Mouse (Mus musculus): ENCODE measurements around the gene Slc35e4. TPM values are rescaled to one million over a fixed set of nuclear protein-coding genes. Genes with fewer than 3 reads are reported as not detected.

Gene Slc35e4
- polyA plus RNA-seq, 1 experiment from 2014 or later = 0.99 TPM

GRCm38 (mm10) chr11:3876419-3876818 lies 38.0 kb downstream of the Slc35e4 start:
- DNase-seq (ENCODE audit: low spot score) = no peak

GRCm38 (mm10) chr11:3864343-3864742 lies 50.1 kb downstream of the Slc35e4 start:
- no peak for DNase-seq (ENCODE audit: low spot score)

- DNase-seq (ENCODE audit: low spot score) = peak; percentile 74
Observed at GRCm38 (mm10) chr11:3863454-3864112, 50.9 kb downstream of the Slc35e4 start, which contains the start of gene Osbp2. Gene Osbp2 (minus strand): TSS chr11:3863903.

- DNase-seq (ENCODE audit: low spot score) = no peak
Observed at GRCm38 (mm10) chr11:3862661-3863453, 51.6 kb downstream of the Slc35e4 start.

GRCm38 (mm10) chr11:3860361-3860760 lies 54.1 kb downstream of the Slc35e4 start:
- DNase-seq (ENCODE audit: low spot score) = no peak

- no peak for DNase-seq (ENCODE audit: low spot score)
Observed at GRCm38 (mm10) chr11:3859778-3860177, 54.7 kb downstream of the Slc35e4 start.

GRCm38 (mm10) chr11:3857902-3858301 lies 56.6 kb downstream of the Slc35e4 start:
- DNase-seq (ENCODE audit: low spot score) = no peak

Other genes starting within 250 kb of the Slc35e4 start
- 0.10 and 0.28 TPM in 2 replicates for gene Osbp2, start 50.8 kb downstream of the Slc35e4 start, polyA plus RNA-seq (2015; fragmentation: Nextera tagmentation; extraction: Ambion mirVana)
- 0.06 and 0.08 TPM in 2 replicates for gene 4921536K21Rik, start 19.6 kb downstream of the Slc35e4 start, polyA plus RNA-seq (2015; fragmentation: Nextera tagmentation; extraction: Ambion mirVana)
- gene Dusp18, start 19.4 kb downstream of the Slc35e4 start, polyA plus RNA-seq (2015; fragmentation: Nextera tagmentation; extraction: Ambion mirVana) = 0.62 and 0.71 TPM in 2 replicates
- gene Tcn2, start 17.5 kb upstream of the Slc35e4 start, polyA plus RNA-seq (2015; fragmentation: Nextera tagmentation; extraction: Ambion mirVana) = 25.5 and 27.1 TPM in 2 replicates
- 54.9 and 66.4 TPM in 2 replicates for gene Pes1, start 49.3 kb upstream of the Slc35e4 start, polyA plus RNA-seq (2015; fragmentation: Nextera tagmentation; extraction: Ambion mirVana)
- 0.10 TPM in 1 of 2 replicates, not detected in the other for gene 4930556J24Rik, start 62.1 kb upstream of the Slc35e4 start, polyA plus RNA-seq (2015; fragmentation: Nextera tagmentation; extraction: Ambion mirVana)
- gene Gal3st1, start 69.0 kb upstream of the Slc35e4 start, polyA plus RNA-seq (2015; fragmentation: Nextera tagmentation; extraction: Ambion mirVana) = 0.17 and 0.39 TPM in 2 replicates
- 0.08 and 0.27 TPM in 2 replicates for gene Sec14l4, start 116.8 kb upstream of the Slc35e4 start, polyA plus RNA-seq (2015; fragmentation: Nextera tagmentation; extraction: Ambion mirVana)
- gene Sec14l3, start 150.2 kb upstream of the Slc35e4 start, polyA plus RNA-seq (2015; fragmentation: Nextera tagmentation; extraction: Ambion mirVana) = 0.64 and 0.91 TPM in 2 replicates
- gene Mtfp1, start 180.8 kb upstream of the Slc35e4 start, polyA plus RNA-seq (2015; fragmentation: Nextera tagmentation; extraction: Ambion mirVana) = 4.1 and 5.3 TPM in 2 replicates
- gene Sec14l2, start 208.8 kb upstream of the Slc35e4 start, polyA plus RNA-seq (2015; fragmentation: Nextera tagmentation; extraction: Ambion mirVana) = 0.30 and 0.54 TPM in 2 replicates
- gene Rnf215, start 220.5 kb upstream of the Slc35e4 start, polyA plus RNA-seq (2015; fragmentation: Nextera tagmentation; extraction: Ambion mirVana) = 18.9 and 19.6 TPM in 2 replicates
- 2.0 and 2.2 TPM in 2 replicates for gene Ccdc157, start 245.6 kb upstream of the Slc35e4 start, polyA plus RNA-seq (2015; fragmentation: Nextera tagmentation; extraction: Ambion mirVana)
- gene Sf3a1, start 245.7 kb upstream of the Slc35e4 start, polyA plus RNA-seq (2015; fragmentation: Nextera tagmentation; extraction: Ambion mirVana) = 35.4 and 42.0 TPM in 2 replicates